Comparison of ENCODE assay signal across 8 mouse cellular contexts in genomic region chr7:3630478-3630815, GRCm38 (mm10). TPM values are rescaled to one million over a fixed set of nuclear protein-coding genes. Genes with fewer than 3 reads are reported as not detected.
A peak's percentile ranks its signal among the peaks of the same experiment; 100 is the strongest.
DNase-seq lines count a peak whose midpoint lies in the region; ATAC-seq and TF ChIP-seq lines count a peak whose summit lies in the region.

No protein-coding gene starts in this region.

- no peak for ATAC-seq in embryonic facial prominence, embryonic 13.5 days (ENCODE audit: insufficient number of reproducible peaks, insufficient read depth, low FRiP score, low TSS enrichment, low read depth)
- ATAC-seq in intestine, embryonic 16.5 days: peak; percentile 7
- 0 out of 2 replicates have a peak, but pooled peaks have one; percentile 3 for ATAC-seq in neural tube, embryonic 12.5 days (ENCODE audit: low FRiP score, low read depth)

- WGBS in embryonic facial prominence, embryonic 13.5 days: 56% methylated on average over 3 of the region's 3 CpGs
- 50% methylated on average over 3 of the region's 3 CpGs for WGBS in intestine, embryonic 16.5 days
- 65% methylated on average over 3 of the region's 3 CpGs for WGBS in neural tube, embryonic 12.5 days

- no peaks in the 10 kb centered on the region for H3K27me3 ChIP-seq in embryonic facial prominence, embryonic 13.5 days
- H3K27me3 ChIP-seq in intestine, embryonic 16.5 days (replicated peaks; ENCODE audit: control insufficient read depth, insufficient read depth, low read length): no peaks in the 10 kb centered on the region
- H3K27me3 ChIP-seq in neural tube, embryonic 12.5 days (replicated peaks): no peaks in the 10 kb centered on the region

- no peaks in the 10 kb centered on the region for H3K9me3 ChIP-seq in embryonic facial prominence, embryonic 13.5 days
- no peaks in the 10 kb centered on the region for H3K9me3 ChIP-seq in intestine, embryonic 16.5 days (ENCODE audit: control insufficient read depth, low read length)
- no peaks in the 10 kb centered on the region for H3K9me3 ChIP-seq in neural tube, embryonic 12.5 days

- H3K4me3 ChIP-seq in left cerebral cortex, adult 2 months: peak overlapping the region; percentile 61
- H3K4me3 ChIP-seq in embryonic facial prominence, embryonic 13.5 days: peak overlapping the region; percentile 75
- H3K4me3 ChIP-seq in intestine, embryonic 16.5 days (ENCODE audit: low read length): peak overlapping the region; percentile 57
- H3K4me3 ChIP-seq in neural tube, embryonic 12.5 days: peak overlapping the region; percentile 65

- intact Hi-C loops in left cerebral cortex, adult 2 months (cut with DNase I): no loop called here
- intact Hi-C loops in left cerebral cortex, postnatal 25 days (cut with DNase I): no loop called here

- peaks cover 43% of the 10 kb centered on the region for H3K36me3 ChIP-seq in embryonic facial prominence, embryonic 13.5 days
- no peaks in the 10 kb centered on the region for H3K36me3 ChIP-seq in intestine, embryonic 16.5 days (ENCODE audit: control insufficient read depth, insufficient read depth, low read length)
- H3K36me3 ChIP-seq in neural tube, embryonic 12.5 days: peaks cover 43% of the 10 kb centered on the region

- H3K9ac ChIP-seq in embryonic facial prominence, embryonic 13.5 days: peak overlapping the region; percentile 87
- peak overlapping the region; percentile 74 for H3K9ac ChIP-seq in intestine, embryonic 16.5 days (ENCODE audit: low read depth, low read length)
- H3K9ac ChIP-seq in neural tube, embryonic 12.5 days: peak overlapping the region; percentile 69

- H3K4me1 ChIP-seq in embryonic facial prominence, embryonic 13.5 days: peaks cover 25% of the 10 kb centered on the region
- H3K4me1 ChIP-seq in intestine, embryonic 16.5 days (ENCODE audit: control insufficient read depth, insufficient read depth, low read length): peaks cover 14% of the 10 kb centered on the region
- peaks cover 25% of the 10 kb centered on the region for H3K4me1 ChIP-seq in neural tube, embryonic 12.5 days

- no peak overlapping the region for H3K27ac ChIP-seq in left cerebral cortex, adult 2 months
- no peak overlapping the region for H3K27ac ChIP-seq in embryonic facial prominence, embryonic 13.5 days
- no peak overlapping the region for H3K27ac ChIP-seq in intestine, embryonic 16.5 days (ENCODE audit: low read length)
- H3K27ac ChIP-seq in neural tube, embryonic 12.5 days: no peak overlapping the region

- no peak for TF ChIP-seq CTCF in left cerebral cortex, adult 2 months (IDR thresholded peaks at IDR 0.05)

- no peak for DNase-seq in left cerebral cortex, adult 2 months (ENCODE audit: extremely low spot score in 1 of 2, low spot score in 2 of 2)
- no peak for DNase-seq in left cerebral cortex, postnatal 25 days (ENCODE audit: low spot score in 2 of 2)
- no peak for DNase-seq in cerebellum, postnatal 36 days
- DNase-seq in gastrocnemius, adult 18-20 months (ENCODE audit: low spot score): no peak
- no peak for DNase-seq in embryo, embryonic 9.5 days (ENCODE audit: extremely low spot score)

- peak overlapping the region; percentile 99 for H3K4me2 ChIP-seq in embryonic facial prominence, embryonic 13.5 days
- peak overlapping the region; percentile 84 for H3K4me2 ChIP-seq in intestine, embryonic 16.5 days (ENCODE audit: low read depth, low read length)
- peak overlapping the region; percentile 97 for H3K4me2 ChIP-seq in neural tube, embryonic 12.5 days (replicated peaks)

RNA-seq across cellular contexts. Expression of gene Prpf31, which starts 0.7 kb away (rescaled TPM):
- total RNA-seq in left cerebral cortex, adult 2 months (2021): 10 to 100 TPM; 47.1 to 56.9 TPM
- total RNA-seq in left cerebral cortex, postnatal 25 days (2021): 10 to 100 TPM; 45.4 to 46.2 TPM
- 114 and 122 TPM in 2 replicates for polyA plus RNA-seq in embryonic facial prominence, embryonic 13.5 days (2015; fragmentation: Nextera tagmentation; extraction: Ambion mirVana)
- 70.6 and 81.1 TPM in 2 replicates for polyA plus RNA-seq in intestine, embryonic 16.5 days (2015; fragmentation: Nextera tagmentation; extraction: Ambion mirVana)
- polyA plus RNA-seq in neural tube, embryonic 12.5 days (2016; fragmentation: Nextera tagmentation; extraction: Ambion mirVana): 126 TPM in 2 replicates
- 10 to 100 TPM; 21.9 to 22.1 TPM for total RNA-seq in gastrocnemius, adult 18-20 months (2021)

RNA-seq across cellular contexts. Expression of gene Tfpt, which starts 0.7 kb away (rescaled TPM):
- total RNA-seq in left cerebral cortex, adult 2 months (2021): 10 to 100 TPM; 34.7 to 41.0 TPM
- 10 to 100 TPM; 40.6 to 45.0 TPM for total RNA-seq in left cerebral cortex, postnatal 25 days (2021)
- 29.6 and 31.2 TPM in 2 replicates for polyA plus RNA-seq in embryonic facial prominence, embryonic 13.5 days (2015; fragmentation: Nextera tagmentation; extraction: Ambion mirVana)
- polyA plus RNA-seq in intestine, embryonic 16.5 days (2015; fragmentation: Nextera tagmentation; extraction: Ambion mirVana): 15.5 and 18.0 TPM in 2 replicates
- 39.3 and 39.7 TPM in 2 replicates for polyA plus RNA-seq in neural tube, embryonic 12.5 days (2016; fragmentation: Nextera tagmentation; extraction: Ambion mirVana)
- total RNA-seq in gastrocnemius, adult 18-20 months (2021): 10 to 100 TPM; 14.9 to 16.0 TPM

RNA-seq across cellular contexts. Expression of gene Ndufa3, which starts 13.3 kb away (rescaled TPM):
- 100 to 1,000 TPM; 490 to 497 TPM for total RNA-seq in left cerebral cortex, adult 2 months (2021)
- 100 to 1,000 TPM; 542 to 549 TPM for total RNA-seq in left cerebral cortex, postnatal 25 days (2021)
- 427 and 457 TPM in 2 replicates for polyA plus RNA-seq in embryonic facial prominence, embryonic 13.5 days (2015; fragmentation: Nextera tagmentation; extraction: Ambion mirVana)
- polyA plus RNA-seq in intestine, embryonic 16.5 days (2015; fragmentation: Nextera tagmentation; extraction: Ambion mirVana): 531 and 551 TPM in 2 replicates
- polyA plus RNA-seq in neural tube, embryonic 12.5 days (2016; fragmentation: Nextera tagmentation; extraction: Ambion mirVana): 368 and 375 TPM in 2 replicates
- 1,000 to 10,000 TPM; 1,020 to 1,031 TPM for total RNA-seq in gastrocnemius, adult 18-20 months (2021)

RNA-seq across cellular contexts. Expression of gene Oscar, which starts 14.5 kb away (rescaled TPM):
- 1 to 10 TPM in 1 of 2 experiments, under 1 TPM in 1; 0.93 to 1.4 TPM for total RNA-seq in left cerebral cortex, adult 2 months (2021)
- total RNA-seq in left cerebral cortex, postnatal 25 days (2021): 1 to 10 TPM in 1 of 2 experiments, under 1 TPM in 1; 0.66 to 1.1 TPM
- polyA plus RNA-seq in embryonic facial prominence, embryonic 13.5 days (2015; fragmentation: Nextera tagmentation; extraction: Ambion mirVana): 0.33 and 0.37 TPM in 2 replicates
- 0.07 TPM in 1 of 2 replicates, not detected in the other for polyA plus RNA-seq in intestine, embryonic 16.5 days (2015; fragmentation: Nextera tagmentation; extraction: Ambion mirVana)
- 0.24 and 0.29 TPM in 2 replicates for polyA plus RNA-seq in neural tube, embryonic 12.5 days (2016; fragmentation: Nextera tagmentation; extraction: Ambion mirVana)
- not detected for total RNA-seq in gastrocnemius, adult 18-20 months (2021)

RNA-seq across cellular contexts. Expression of gene Cnot3, which starts 14.6 kb away (rescaled TPM):
- 10 to 100 TPM; 52.4 to 54.3 TPM for total RNA-seq in left cerebral cortex, adult 2 months (2021)
- total RNA-seq in left cerebral cortex, postnatal 25 days (2021): 10 to 100 TPM; 53.1 to 58.1 TPM
- 65.6 and 66.0 TPM in 2 replicates for polyA plus RNA-seq in embryonic facial prominence, embryonic 13.5 days (2015; fragmentation: Nextera tagmentation; extraction: Ambion mirVana)
- 43.2 and 46.1 TPM in 2 replicates for polyA plus RNA-seq in intestine, embryonic 16.5 days (2015; fragmentation: Nextera tagmentation; extraction: Ambion mirVana)
- polyA plus RNA-seq in neural tube, embryonic 12.5 days (2016; fragmentation: Nextera tagmentation; extraction: Ambion mirVana): 58.2 and 58.3 TPM in 2 replicates
- total RNA-seq in gastrocnemius, adult 18-20 months (2021): 10 to 100 TPM; 16.3 to 18.5 TPM
